Mouse (Mus musculus) frontal cortex, adult (tissue): Measurements from ENCODE around the gene Itprid2.

ENCODE experiments used
- ATAC-seq: cut with Nextera tagmentation; 2 replicates; pipeline ENCODE4 v1.9.2; 2017; ENCODE audit warnings: mild to moderate bottlenecking, moderate library complexity, mixed read lengths; ENCODE audit not compliant: low TSS enrichment

Gene Itprid2

GRCm38 (mm10) chr2:79651185-79651584 is 16.0 kb downstream of the Itprid2 start:
- no peak for ATAC-seq

GRCm38 (mm10) chr2:79651701-79652100 is 16.5 kb downstream of the Itprid2 start:
- ATAC-seq: no peak

- ATAC-seq: no peak
Observed at GRCm38 (mm10) chr2:79652502-79652901, 17.4 kb downstream of the Itprid2 start.

- peak; percentile 72 for ATAC-seq
Observed at GRCm38 (mm10) chr2:79653093-79653808, 18.1 kb downstream of the Itprid2 start.

- ATAC-seq: peak; percentile 50
Observed at GRCm38 (mm10) chr2:79653809-79654164, 18.6 kb downstream of the Itprid2 start.

- ATAC-seq: no peak
Observed at GRCm38 (mm10) chr2:79657062-79657461, 21.9 kb downstream of the Itprid2 start.

- ATAC-seq: no peak
Observed at GRCm38 (mm10) chr2:79660417-79661185, 25.4 kb downstream of the Itprid2 start.

- no peak for ATAC-seq
Observed at GRCm38 (mm10) chr2:79661486-79662104, 26.4 kb downstream of the Itprid2 start.

GRCm38 (mm10) chr2:79664532-79665286 is 29.6 kb downstream of the Itprid2 start:
- ATAC-seq: no peak

GRCm38 (mm10) chr2:79665492-79665891 is 30.3 kb downstream of the Itprid2 start:
- ATAC-seq: no peak

GRCm38 (mm10) chr2:79675266-79675665 is 40.1 kb downstream of the Itprid2 start:
- no peak for ATAC-seq

- ATAC-seq: no peak
Observed at GRCm38 (mm10) chr2:79677663-79678257, 42.6 kb downstream of the Itprid2 start.

GRCm38 (mm10) chr2:79681672-79682071 is 46.5 kb downstream of the Itprid2 start:
- peak; percentile 36 for ATAC-seq

- peak; percentile 79 for ATAC-seq
Observed at GRCm38 (mm10) chr2:79683258-79683657, 48.1 kb downstream of the Itprid2 start.

- no peak for ATAC-seq
Observed at GRCm38 (mm10) chr2:79690838-79691237, 55.7 kb downstream of the Itprid2 start.

GRCm38 (mm10) chr2:79695190-79695589 is 60.0 kb downstream of the Itprid2 start:
- no peak for ATAC-seq

- no peak for ATAC-seq
Observed at GRCm38 (mm10) chr2:79695939-79696338, 60.8 kb downstream of the Itprid2 start.

GRCm38 (mm10) chr2:79696478-79697230 is 61.5 kb downstream of the Itprid2 start:
- no peak for ATAC-seq

- ATAC-seq: peak; percentile 97
Observed at GRCm38 (mm10) chr2:79698166-79698565, 63.0 kb downstream of the Itprid2 start.

GRCm38 (mm10) chr2:79704773-79705172 is 69.6 kb downstream of the Itprid2 start:
- ATAC-seq: no peak

GRCm38 (mm10) chr2:79707575-79707974 is 72.4 kb downstream of the Itprid2 start, which contains the start of gene Ppp1r1c:
Ppp1r1c (plus strand) TSS chr2:79707780.
- no peak for ATAC-seq
